Mouse (Mus musculus) erythroblast, embryonic 14.5 days (primary cell): ENCODE results near the gene Pcgf6.

Source experiments
- GATA1 ChIP-seq: IDR thresholded peaks from 2 replicates; pipeline ENCODE4 v1.6.1; 2012; ENCODE audit warnings: low read length, inconsistent platforms, mixed read lengths
- TAL1 ChIP-seq: IDR thresholded peaks from 3 replicates; pipeline ENCODE4 v1.6.1; 2012; ENCODE audit warnings: low read length, inconsistent platforms, mixed read lengths

- TF ChIP-seq TAL1: no peak
- TF ChIP-seq GATA1: no peak
Observed at GRCm38 (mm10) chr19:47015965-47016364, 34.7 kb downstream of the Pcgf6 start.
